Mouse (Mus musculus) bone marrow macrophage, adult 2 months (primary cell): ENCODE measurements around the gene Arhgef3.

Experiments used
- CTCF ChIP-seq: IDR thresholded peaks from 2 replicates; pipeline ENCODE4 v1.5.1; 2012; ENCODE audit warnings: low read depth, mild to moderate bottlenecking, low read length, moderate library complexity
- POLR2A ChIP-seq: IDR thresholded peaks from 2 replicates; pipeline ENCODE4 v1.6.1; 2012; ENCODE audit warnings: mild to moderate bottlenecking, low read depth, low read length, borderline replicate concordance

GRCm38 (mm10) chr14:27214232-27214631, 99.5 kb downstream of the Arhgef3 start:
- TF ChIP-seq POLR2A (no peak), CTCF (no peak)
